Mouse (Mus musculus): Measurements from ENCODE around the gene Hip1.
A peak's percentile ranks its signal among the peaks of the same experiment; 100 is the strongest.
"Not testable (repeated sequence)": the region's sequence is repeated elsewhere in the genome, so short reads cannot be mapped to it uniquely, and the experiment has no call there.

Gene Hip1

DNA sequence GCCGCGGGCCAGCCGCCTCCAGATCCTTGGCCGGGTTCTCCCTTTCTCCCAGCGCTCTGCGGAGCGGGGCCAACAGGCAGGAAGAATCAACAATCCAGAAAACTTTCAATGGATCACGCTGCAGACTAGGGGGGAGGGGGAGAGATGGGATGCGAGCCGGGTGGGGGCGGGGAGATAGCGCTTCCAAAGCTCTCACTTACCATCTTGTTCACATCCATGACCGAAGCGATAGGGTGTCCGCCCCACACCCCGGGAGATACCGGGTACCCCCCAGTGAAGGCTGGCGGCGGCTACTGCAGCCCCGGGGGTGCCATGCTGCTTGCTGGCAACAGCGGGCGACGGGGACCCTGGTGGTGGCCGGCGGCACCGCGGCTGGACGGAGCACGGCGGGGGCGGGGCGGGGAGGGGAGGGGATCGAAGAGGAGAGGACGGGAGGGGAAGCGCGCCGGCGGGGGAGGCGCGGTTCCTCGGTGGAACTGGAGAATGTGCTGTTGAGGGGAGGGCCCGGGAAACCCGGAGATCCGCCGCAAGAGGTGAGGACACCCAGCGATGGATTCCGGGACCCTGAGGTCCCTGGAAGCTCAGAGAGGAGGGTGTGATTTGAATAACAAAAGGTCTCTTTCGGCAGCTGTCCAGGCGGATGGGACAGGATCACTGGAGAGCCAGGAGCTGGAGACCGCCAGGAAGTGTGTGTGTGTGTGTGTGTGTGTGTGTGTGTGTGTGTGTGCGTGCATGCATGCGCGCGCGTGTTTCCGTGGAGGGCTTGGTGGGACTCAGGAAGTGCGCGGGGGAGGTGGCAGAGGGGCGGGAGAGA, 55.8 kb downstream of the Hip1 start:
- peak; percentile 75 for DNase-seq

- peak; percentile 31 for DNase-seq
These were observed 56.6 kb downstream of the Hip1 start for GRCm38 (mm10) chr5:135488222-135488880.

- no peak for DNase-seq
These were observed 59.6 kb downstream of the Hip1 start for GRCm38 (mm10) chr5:135485289-135485688.

DNA sequence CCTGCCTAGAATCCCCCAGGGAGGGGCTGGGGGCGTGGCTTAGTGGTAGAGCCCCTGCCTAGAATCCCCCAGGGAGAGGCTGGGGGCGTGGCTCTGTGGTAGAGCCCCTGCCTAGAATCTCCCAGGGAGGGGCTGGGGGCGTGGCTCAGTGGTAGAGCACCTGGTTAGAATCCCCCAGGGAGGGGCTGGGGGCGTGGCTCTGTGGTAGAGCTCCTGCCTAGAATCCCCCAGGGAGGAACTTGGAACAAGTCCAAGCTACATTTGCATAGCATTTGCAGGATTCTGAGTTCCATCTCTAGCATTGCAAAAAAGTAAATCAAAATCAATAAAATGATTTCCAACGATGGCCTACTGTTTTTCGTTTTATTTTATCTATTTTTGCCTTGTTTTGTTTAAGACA, 61.1 kb downstream of the Hip1 start:
- not testable (repeated sequence) for DNase-seq

GRCm38 (mm10) chr5:135478877-135479600, 65.9 kb downstream of the Hip1 start:
- DNase-seq, result no peak

DNA sequence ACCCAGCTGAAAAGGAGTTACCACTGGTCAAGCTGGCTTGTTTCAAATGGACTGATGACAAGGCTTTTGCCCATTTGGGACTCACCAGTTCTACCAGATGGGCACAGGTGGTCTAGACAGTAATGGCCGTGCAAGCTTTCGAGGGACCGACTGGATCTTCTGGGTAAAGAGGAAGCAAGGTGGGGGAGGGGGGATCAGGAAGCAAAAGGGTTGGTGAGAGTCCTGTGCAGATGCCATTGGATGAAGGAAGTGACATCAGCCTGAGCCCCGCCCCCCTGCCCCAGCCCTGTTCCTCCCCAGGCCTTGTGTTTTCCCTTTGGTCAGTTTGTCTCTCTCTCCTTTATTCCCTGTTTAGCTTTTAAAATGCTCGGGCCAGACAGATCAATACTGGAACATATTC, 68.7 kb downstream of the Hip1 start:
- no peak for DNase-seq

DNA sequence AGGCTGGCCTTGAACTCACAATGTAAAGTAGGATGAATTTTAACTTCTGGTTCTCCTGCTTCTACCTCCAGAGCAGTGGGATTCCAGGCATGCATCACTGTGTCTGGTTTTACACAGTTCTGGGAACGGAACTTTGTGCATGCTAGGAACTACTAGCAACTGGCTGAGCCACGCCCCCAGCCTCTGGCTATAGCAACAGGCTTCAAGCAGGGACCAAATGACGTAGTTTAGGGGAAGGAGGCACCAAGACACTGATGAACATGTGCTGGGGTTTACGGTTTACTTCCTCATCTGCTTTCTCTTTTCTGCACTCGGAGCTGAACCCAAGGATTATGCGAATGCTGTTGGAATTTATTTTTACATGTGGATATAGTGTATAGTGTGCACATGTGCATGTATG, 72.5 kb downstream of the Hip1 start:
- no peak for DNase-seq

- DNase-seq, result no peak
These were observed 73.2 kb downstream of the Hip1 start for GRCm38 (mm10) chr5:135471747-135472146.

GRCm38 (mm10) chr5:135468280-135468679, 76.6 kb downstream of the Hip1 start:
- DNase-seq, result no peak

DNA sequence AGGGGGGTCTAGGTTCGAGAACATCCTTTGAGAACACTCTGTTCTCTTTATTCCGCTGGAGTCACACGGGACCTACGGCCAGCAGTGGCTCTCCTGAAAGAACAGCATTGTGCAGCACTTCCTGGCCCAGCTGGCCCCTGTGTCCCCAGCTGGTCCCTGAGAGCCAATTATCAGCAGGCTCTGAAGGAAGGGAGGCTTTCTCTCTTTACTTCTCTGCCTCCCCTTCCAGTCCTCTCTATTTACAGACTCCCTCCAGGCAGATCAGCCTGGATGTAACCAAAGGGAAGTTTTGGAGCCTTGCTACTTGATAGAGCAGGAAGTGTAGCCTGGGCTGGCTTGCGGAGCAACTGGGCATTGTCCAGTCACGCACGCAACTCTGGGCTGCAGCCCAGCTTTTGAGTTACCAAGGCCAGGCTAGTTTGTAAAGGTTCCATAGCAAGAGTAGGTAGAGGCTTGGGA, 79.1 kb downstream of the Hip1 start:
- DNase-seq, result no peak

- DNase-seq, result no peak
These were observed 81.5 kb downstream of the Hip1 start for GRCm38 (mm10) chr5:135463380-135463779.

GRCm38 (mm10) chr5:135460833-135461173, 84.1 kb downstream of the Hip1 start:
- DNase-seq, result no peak

DNA sequence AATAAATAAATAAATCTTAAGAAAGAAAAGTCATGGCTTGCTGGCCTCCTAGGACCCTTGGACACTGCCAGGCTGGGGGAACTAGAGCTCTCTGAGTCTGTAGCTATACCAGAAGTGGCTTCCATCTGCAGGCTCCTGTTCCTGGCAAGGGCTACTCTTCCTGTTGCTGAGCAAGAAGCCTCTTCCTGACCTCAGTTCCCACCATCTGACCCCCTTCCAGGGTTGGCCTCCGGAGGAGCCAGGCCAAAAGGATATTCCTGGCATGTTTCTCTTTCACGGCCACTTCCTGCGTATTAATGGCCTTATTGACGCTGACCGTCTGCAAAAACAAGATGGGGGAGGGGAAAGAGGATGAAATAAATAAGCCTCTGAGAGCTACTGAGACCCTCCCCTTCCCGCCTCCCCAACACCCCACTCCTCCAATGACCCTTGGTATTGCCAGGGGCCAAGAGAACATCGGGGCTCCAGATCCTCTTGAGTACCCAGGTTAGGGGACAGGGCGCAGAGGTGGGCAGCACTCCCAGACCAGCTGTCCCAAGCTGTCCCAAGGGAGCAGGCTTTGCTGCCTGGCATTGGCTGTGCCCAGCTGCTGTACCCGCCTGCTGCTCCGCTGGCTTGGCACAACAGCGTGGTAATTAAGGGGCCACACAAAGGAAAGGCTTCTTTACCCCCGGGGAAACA, 84.6 kb downstream of the Hip1 start:
- no peak for DNase-seq

GRCm38 (mm10) chr5:135459486-135459885, 85.4 kb downstream of the Hip1 start:
- DNase-seq, result peak; percentile 36

DNA sequence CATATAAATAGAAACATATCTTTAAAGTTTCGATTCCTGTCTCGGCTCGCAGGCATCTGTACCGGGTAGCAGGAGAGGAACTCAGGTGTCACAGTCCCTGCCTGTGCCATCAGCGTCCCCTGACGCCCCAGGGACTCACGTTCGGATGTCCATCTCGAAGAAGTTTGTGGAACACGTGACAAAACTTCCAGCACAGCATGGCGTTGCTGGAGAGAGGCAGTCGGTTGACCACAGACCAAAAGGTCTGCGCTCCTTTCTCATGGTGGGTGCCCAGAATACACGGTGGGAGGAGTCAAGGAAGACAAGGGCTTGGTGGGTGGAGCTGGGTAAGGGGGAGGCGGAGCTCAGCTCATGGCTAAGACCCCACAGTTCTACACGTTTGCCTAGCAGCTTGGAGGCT, 87.0 kb downstream of the Hip1 start:
- DNase-seq, result no peak

- no peak for DNase-seq
These were observed 88.4 kb downstream of the Hip1 start for GRCm38 (mm10) chr5:135456515-135456914.

DNA sequence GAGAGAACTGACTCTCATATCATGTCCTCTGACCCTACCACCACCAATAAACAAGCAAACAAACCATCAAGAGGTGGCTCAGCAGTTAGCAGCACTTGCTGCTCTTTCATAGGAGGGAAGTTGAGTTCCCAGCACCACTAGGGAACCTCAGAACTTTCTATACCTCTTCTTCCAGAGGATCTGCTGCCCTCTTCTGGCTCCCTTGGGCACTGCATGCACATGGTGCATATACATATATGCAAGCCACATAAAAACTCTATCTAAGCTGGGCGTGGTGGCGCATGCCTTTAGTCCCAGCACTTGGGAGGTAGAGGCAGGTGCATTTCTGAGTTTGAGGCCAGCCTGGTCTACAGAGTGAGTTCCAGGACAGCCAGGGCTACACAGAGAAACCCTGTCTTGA, 90.7 kb downstream of the Hip1 start:
- no peak for DNase-seq

DNA sequence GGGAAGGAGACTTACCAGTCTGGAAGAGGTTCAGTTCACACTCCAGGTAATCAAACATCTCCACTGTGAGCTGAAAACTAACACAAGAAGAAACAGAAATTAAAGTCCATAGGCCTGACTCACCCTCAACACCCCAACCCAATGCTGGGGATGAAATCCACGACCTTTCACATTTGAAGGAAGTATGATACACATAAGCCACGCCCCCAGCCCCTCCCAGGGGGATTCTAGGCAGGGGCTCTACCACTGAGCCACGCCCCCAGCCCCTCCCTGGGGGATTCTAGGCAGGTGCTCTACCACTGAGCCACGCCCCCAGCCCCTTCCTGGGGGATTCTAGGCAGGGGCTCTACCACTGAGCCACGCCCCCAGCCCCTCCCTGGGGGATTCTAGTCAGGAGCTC, 93.4 kb downstream of the Hip1 start:
- not testable (repeated sequence) for DNase-seq

GRCm38 (mm10) chr5:135451100-135451499, 93.8 kb downstream of the Hip1 start:
- no peak for DNase-seq

DNA sequence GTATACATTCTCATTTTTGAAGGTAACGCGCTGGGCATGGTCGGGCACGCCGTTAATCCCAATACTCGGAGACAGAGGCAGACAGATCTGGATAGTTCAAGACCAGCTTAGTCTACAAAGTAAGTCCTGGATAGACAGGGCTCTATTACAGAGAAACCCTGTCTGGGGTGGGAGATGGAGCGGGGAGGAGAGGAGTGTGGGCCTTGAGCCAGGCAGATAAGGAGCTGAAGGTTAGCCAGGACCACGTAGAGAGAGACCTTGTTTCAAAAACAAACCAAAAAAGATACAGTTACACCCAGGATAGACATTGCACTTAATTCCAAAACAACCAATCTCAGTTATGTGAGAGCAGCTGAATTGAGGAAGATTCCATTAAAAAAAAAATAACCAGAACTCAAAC, 99.2 kb downstream of the Hip1 start:
- DNase-seq, result no peak

DNA sequence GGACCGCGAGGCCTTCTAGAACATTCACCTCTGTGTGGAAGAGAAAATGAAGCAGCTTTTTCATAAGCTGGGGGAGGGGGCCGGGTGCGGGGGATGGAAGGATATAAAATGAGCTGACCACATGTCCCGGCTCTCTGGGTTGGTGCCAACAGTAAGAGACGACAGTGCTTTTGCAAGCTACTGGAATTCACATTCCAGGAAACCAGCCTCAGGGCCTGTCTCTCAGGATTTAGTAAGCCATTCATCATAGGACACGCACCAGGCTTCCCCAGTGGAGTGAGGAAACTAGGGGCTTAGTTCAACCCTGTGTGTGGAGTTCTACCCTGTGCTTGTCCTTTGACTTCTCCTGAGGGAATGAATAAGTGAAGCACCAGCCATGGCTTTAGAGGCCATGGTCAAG, 102.5 kb downstream of the Hip1 start:
- no peak for DNase-seq

- DNase-seq, result no peak
These were observed 109.9 kb downstream of the Hip1 start for GRCm38 (mm10) chr5:135435039-135435438.

GRCm38 (mm10) chr5:135433861-135434260, 111.1 kb downstream of the Hip1 start:
- DNase-seq, result no peak

Measured in right cerebral cortex, postnatal 14 days (tissue).